Mouse (Mus musculus) heart, adult 2 months (tissue): ENCODE measurements around the gene Rnf7.

Experiments
- CTCF ChIP-seq: fragments of 200-600 bp; IDR thresholded peaks from 2 replicates; pipeline ENCODE4 v1.8.1; 2022; ENCODE audit warnings: antibody characterized with exemption, mild to moderate bottlenecking, moderate library complexity
- EP300 ChIP-seq: fragments of 200-500 bp; IDR thresholded peaks from 2 replicates; pipeline ENCODE4 v1.6.1; 2011; ENCODE audit warnings: low read depth, low read length, control low read depth; ENCODE audit not compliant: insufficient read depth
- POLR2A ChIP-seq: fragments of 200-500 bp; IDR thresholded peaks from 2 replicates; pipeline ENCODE4 v1.6.1; 2011; ENCODE audit warnings: mild to moderate bottlenecking, low read depth, low read length, control low read depth; ENCODE audit not compliant: insufficient read depth

GRCm38 (mm10) chr9:96524972-96525506, 46.6 kb upstream of the Rnf7 start, which contains the start of gene Gm28729:
- TF ChIP-seq POLR2A (no peak), EP300 (no peak), CTCF (no peak)
